Mouse (Mus musculus) CH12.LX (cell line): Measurements from ENCODE around the gene Jmjd8.
A peak's percentile ranks its signal among the peaks of the same experiment; 100 is the strongest.

Experiments
- CHD2 ChIP-seq: IDR thresholded peaks from 2 replicates; pipeline ENCODE4 v1.6.1; 2011; ENCODE audit warnings: low read length, improper control_type of control experiment
- CTCF ChIP-seq, 2 experiments: IDR thresholded peaks in 1 of 2; conservative IDR thresholded peaks in 1 of 2; 2 replicates each; pipeline ENCODE4 v1.5.1; 2011 to 2012; ENCODE audit warnings: low read depth in 2 of 2, low read length in 2 of 2, improper control_type of control experiment in 1 of 2, inconsistent platforms in 1 of 2, mild to moderate bottlenecking in 1 of 2, moderate library complexity in 1 of 2
- EP300 ChIP-seq: IDR thresholded peaks from 2 replicates; pipeline ENCODE4 v1.6.1; 2011; ENCODE audit warnings: low read length, improper control_type of control experiment
- ETS1 ChIP-seq: conservative IDR thresholded peaks from 2 replicates; pipeline ENCODE4 v1.6.1; 2012; ENCODE audit warnings: low read depth, mild to moderate bottlenecking, inconsistent platforms, low read length, improper control_type of control experiment, moderate library complexity
- POLR2A ChIP-seq: IDR thresholded peaks from 2 replicates; pipeline ENCODE4 v1.6.1; 2011; ENCODE audit warnings: low read depth, mild to moderate bottlenecking, improper control_type of control experiment, low read length
- SIN3A ChIP-seq: IDR thresholded peaks from 2 replicates; pipeline ENCODE4 v1.6.1; 2012; ENCODE audit warnings: low read length, improper control_type of control experiment, inconsistent platforms
- TBP ChIP-seq: conservative IDR thresholded peaks from 2 replicates; pipeline ENCODE4 v1.6.1; 2011; ENCODE audit warnings: low read depth, low read length, improper control_type of control experiment
- TCF12 ChIP-seq: IDR thresholded peaks from 2 replicates; pipeline ENCODE4 v1.6.1; 2014; ENCODE audit warnings: low read depth, mild to moderate bottlenecking, inconsistent platforms, low read length, improper control_type of control experiment
- UBTF ChIP-seq: IDR thresholded peaks from 2 replicates; pipeline ENCODE4 v1.6.1; 2012; ENCODE audit warnings: low read depth, mild to moderate bottlenecking, inconsistent platforms, low read length, improper control_type of control experiment, moderate library complexity
- ZMIZ1 ChIP-seq: IDR thresholded peaks from 2 replicates; pipeline ENCODE4 v1.6.1; 2012; ENCODE audit warnings: low read depth, mild to moderate bottlenecking, inconsistent platforms, low read length, improper control_type of control experiment

GRCm38 (mm10) chr17:25874148-25874720 is 45.6 kb downstream of the Jmjd8 start:
- TF ChIP-seq TCF12 (no peak), CTCF (conservative IDR thresholded peaks at IDR 0.05 in 1 of 2, IDR thresholded peaks at IDR 0.05 in 1 of 2; ENCODE audit: low read depth in 2 of 2, low read length in 2 of 2) (no peak), SIN3A (0 out of 2 replicates have a peak, but pooled peaks have one; percentile 12), UBTF (no peak), POLR2A (no peak), EP300 (no peak), CHD2 (no peak), ZMIZ1 (no peak), ETS1 (no peak), TBP (no peak)
